Mouse (Mus musculus) cerebellum, postnatal 4 days (tissue): ENCODE results near the gene Samd8.

ENCODE experiments used
- DNase-seq, 2 experiments: peaks; one replicate each; pipeline ENCODE4 v3.0.0; 2022; ENCODE audit warnings: low spot score in 2 of 2, mixed read lengths in 1 of 2

Samd8 gene

DNA sequence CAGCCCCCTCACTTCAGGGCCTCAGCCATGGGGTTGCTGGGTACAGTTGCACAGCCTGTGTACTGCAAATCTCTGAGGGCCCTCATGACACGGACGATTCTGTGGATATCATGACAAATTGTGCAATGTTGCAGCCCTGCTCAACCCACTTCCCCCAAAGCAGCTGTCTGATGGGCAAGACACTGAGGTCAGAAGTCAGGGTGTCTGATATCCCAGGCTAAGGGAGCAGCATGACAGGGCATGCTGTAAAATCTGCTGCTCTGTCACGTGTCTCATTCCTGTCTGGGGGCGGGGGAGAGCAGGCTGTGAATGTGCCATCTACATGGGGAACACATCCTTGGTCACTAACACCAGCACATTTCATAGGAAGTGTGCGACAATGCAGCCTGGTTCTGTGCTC, 5.2 kb upstream of the Samd8 start:
- no peak for DNase-seq

DNA sequence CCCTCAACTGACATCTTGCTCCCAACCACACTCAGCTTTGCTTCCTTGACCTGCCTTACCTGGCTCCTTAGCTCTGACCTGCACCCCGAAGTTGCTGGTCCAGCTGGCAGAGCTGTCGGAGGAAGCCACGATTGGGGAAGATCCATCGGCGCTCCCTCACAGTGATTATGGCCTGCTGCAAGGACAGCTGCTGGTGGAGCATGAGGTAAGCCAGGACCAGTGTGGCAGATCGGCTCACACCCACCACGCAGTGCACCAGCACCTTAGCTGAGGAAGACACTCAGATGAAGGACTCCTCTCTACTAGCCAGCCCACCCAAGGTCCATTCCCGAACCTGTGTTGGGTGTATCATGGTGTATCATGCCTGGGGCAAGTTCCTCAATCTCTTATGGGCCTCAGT, 4.1 kb upstream of the Samd8 start:
- no peak for DNase-seq

DNA sequence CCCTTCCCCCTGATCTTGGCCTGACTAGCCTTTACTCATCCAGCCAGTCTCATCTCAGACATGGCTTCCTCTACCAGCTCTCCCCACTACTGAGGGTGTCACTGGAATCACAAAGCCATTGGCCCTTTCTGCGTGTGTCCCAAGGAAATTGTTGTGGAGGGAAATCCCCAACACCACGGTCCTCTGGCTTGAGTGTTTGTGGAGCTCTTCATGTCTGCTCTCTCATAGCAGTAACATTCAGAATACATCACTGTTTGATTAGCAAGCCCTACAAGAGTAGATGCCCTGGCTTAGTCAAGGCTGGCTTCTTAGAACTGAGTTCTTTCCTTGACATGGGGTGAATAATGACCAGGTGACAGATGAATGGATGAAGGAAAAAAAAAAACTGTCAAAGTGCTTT, 3.5 kb upstream of the Samd8 start:
- no peak for DNase-seq

DNA sequence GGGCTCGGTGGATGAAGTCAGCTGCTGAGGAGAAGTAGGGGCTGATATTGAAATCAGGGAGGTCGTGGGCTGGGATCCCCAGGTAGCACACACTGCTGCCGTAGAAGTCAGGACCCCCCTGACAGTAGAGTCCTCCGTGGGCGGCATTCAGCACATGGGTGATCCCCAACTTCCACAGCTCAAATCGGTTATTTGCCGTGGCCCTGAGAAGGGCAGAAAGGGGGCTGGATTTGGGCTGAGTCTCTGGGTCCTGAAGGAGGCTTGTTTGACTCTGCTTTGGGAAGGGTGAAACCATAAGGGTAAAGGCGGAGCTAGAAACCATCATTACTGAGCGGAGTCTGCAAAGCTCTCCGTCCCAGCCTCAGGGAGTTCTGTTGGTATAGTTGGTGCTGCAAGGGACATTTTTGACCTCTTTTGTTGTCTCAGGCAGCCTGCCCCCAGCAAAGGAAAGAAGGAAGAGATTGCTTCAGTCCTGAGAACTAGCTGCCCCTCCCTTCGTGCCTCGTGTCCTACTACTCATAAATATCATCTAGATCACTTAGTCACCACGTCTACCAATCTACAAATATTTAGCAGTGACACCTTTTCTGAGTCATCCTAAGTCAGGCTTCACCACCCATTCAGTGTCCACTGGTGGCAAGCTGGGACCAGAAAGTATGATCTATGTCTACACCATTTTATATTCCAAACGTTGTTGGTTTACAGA, 2.7 kb upstream of the Samd8 start:
- no peak for DNase-seq

DNA sequence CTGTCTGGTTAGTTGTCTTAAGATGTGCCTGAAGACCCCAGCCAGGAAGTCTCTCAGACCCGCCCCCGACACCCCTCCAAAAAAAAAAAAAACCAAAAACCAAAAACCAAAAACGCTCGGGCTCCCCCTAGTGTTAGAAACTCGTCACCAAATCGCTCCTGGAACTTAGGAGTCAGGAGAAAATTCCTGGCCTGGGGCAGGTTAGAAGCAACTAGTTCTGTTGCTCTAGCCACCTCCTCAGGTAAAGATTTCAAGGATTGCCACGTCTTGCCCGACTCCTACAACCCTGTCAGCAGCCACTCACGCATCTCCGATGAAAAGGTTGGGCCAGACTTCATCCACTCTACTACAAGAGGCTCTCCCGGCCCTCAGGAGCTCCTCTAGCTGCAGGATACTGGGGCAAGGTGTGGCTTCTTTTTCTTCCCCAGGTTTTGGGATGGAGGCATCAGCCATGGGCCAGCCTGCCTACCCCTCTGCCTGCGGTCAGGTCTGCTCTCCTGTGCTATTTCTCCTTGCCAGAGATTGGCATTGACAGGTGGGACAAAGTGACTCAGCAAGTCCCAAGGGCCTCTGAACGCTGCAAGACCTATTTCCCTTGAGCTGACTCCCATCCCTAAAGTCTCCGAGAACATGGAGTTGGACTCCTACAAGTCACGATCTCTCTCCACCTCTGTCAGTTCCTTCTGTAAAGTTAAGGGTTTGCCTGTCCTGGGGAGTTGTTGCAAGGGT, 2.0 kb upstream of the Samd8 start:
- peak in 1 of 2 experiments; percentile 57 for DNase-seq

DNA sequence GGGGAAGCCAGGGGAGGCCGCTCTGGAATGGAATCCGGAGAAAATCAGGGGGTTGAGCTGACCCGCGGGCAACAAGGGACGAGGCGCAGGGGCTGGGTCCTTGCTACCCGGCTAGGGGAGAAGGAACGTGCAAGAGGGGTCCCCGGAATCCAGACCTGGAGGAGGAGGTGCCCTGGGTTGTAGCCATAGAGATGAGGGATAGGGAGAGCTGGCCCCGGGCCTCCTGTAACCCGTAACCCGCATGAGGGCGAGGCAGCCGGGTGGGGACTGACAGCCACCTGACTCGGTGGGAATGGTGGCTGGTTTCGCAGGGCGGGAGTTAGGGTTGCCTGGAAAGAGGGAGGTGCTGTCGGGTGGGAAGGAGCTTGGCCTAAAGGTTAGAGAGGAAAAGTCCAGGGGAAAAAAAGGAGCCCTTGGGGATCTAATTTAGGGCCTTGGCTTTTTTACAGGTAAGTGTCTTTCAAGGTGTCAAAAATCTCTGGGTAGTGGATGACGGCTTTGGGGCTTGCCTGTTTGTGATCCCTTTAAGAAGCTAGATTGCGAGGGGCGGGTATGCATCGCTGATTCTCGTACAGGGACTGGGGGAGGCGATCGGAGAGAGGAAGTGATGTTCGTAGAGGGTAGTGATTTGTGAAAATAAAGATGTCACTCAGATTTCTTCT, 681 bp downstream of the Samd8 start, which contains the start of gene Dusp13:
Gene Dusp13 (minus strand): TSS at position 301 of the 662 bp plus-strand sequence.
- peak in 1 of 2 experiments; percentile 52 for DNase-seq

DNA sequence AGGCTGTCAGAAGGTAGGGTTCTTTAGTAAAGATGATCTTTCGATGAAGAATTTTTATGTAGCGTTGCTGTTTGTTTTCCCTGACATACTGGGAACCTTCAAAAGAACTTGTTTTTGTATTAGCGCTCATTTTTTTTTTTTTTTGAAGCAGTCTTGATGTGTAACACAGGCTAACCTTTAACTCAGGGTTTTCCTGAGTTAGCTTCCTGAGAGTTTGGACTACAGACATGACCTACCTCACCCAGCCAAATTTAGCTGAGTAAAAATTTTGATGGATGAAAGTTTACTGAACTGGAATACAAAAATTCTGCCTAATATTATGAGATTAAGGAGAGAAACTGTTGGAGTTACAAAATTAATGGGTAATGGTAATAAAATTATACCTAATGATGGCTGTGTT, 2.1 kb downstream of the Samd8 start:
- no peak for DNase-seq

DNA sequence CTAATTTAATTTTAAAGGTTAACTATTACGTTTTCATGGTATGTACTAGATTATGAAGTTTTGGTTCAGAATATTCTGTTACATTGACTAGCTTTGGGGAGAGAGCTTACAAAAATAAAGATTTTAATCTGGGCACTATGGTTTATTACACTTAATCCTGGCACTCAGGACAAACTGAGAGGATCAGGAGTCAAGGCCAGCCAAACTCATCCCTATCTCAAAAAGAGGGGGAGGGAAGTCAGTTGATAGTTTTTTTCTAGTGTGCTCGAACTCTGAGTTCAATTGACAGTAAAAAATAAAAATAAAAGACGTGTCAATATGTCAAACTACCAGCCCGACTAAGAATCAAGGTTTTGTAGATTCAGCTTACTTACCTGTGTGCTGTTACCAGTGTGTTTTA, 3.0 kb downstream of the Samd8 start:
- no peak for DNase-seq

DNA sequence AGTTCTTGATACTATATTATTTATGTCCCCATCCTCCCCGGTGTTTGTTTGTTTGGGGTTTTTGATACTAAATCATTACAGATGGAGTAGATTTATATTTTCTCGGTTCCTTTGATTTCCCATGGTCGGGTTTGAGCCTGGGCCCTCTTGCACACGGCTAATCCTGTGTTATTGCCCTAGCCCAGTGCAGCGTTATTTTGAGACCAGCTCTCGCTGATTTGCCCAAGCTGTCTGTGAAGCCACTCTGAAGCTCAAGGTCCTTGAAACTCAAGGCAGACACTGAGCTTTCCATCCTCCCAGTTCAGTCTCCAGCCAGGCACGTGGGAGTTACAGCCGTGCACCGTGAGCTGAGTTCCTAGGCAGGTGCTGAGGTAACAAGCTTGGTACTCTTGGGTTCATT, 11.2 kb downstream of the Samd8 start:
- DNase-seq, result no peak

DNA sequence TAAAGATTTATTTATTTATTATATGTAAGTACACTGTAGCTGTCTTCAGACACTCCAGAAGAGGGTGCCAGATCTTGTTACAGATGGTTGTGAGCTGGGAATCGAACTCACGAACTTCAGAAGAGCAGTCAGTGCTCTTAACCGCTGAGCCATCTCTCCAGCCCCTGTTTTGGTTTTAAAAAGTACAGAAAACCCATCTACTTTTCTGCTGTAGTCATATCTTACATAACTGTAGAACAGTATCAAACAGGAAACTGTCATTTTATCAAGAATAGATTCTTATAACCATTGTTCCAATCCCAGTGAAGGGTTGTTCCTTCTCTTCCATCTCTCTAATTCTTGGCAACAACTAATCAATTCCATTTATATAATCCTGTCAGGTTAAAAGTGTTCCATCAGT, 13.4 kb downstream of the Samd8 start:
- no peak for DNase-seq

DNA sequence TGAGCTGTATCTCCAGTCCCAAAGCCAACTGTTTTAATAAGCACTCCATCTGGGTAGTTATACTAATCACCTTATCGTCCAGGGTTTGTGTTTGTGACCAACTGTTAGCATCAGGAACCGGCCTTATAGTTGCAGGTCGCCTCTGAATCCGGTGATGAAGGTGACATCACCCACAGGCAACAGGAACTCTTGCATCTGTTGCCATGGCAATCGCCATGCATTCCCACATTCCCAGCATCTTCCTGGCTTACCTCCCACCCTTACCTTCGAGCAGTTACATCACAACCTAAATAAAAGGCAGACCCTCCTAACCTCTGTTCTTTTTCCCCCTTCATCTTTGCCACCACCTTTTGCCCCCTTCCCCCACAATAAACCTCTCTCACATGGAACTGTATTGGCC, 14.3 kb downstream of the Samd8 start:
- no peak for DNase-seq

DNA sequence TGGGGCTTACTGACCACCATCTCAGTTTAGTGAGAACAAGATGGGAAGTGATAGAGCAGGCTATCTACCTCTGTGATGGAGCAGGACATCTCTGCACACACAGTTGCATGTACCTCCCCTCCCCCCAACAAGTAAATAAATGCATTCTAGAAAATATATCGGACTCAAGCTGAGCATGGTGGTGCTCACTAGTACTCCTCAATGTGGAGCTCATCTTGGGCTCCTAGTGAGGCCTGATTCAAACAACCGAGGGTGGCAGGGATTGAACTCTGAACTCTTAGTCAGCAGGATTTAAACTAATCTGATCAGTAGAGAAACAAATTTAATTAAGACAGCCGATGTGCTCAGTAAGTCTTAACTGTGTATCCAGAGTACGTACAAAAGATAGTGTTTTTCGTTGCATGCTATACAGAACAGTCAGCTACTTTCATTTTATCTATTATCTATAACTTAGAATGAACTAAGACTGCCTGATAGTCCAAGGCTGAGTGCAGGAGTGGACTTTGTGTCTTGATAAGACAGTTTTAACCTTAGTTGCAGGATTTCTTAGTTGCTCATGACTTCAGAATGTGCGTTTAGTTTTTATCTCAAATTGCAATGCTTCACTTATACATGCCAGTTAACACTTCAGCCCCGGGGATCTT, 15.5 kb downstream of the Samd8 start:
- no peak for DNase-seq

DNA sequence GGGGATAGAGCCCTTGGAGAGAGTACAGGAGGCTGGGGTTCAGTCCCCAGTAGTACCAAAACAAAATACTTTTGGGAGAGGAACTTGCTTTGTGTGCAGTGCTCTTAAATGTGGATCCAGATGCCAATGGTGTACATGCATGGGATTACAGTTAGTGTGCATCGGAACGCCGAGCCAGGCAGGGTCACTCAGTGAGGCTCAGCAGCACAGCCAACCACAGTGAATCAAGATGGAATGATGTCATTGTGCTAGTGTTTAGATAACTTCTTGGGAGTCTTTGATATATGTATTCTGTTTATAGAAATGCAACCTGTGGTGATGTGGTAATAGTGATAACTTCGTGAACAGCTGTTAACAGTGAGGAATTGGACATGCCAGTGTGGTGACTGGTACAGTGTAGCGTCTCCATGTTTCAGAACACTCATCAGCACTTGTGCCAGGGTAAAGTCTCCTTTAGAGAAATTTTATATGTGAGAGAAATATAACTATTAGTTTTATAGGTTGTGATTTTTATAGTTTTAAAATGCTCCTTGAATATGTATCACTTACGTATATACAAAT, 16.1 kb downstream of the Samd8 start:
- no peak for DNase-seq

DNA sequence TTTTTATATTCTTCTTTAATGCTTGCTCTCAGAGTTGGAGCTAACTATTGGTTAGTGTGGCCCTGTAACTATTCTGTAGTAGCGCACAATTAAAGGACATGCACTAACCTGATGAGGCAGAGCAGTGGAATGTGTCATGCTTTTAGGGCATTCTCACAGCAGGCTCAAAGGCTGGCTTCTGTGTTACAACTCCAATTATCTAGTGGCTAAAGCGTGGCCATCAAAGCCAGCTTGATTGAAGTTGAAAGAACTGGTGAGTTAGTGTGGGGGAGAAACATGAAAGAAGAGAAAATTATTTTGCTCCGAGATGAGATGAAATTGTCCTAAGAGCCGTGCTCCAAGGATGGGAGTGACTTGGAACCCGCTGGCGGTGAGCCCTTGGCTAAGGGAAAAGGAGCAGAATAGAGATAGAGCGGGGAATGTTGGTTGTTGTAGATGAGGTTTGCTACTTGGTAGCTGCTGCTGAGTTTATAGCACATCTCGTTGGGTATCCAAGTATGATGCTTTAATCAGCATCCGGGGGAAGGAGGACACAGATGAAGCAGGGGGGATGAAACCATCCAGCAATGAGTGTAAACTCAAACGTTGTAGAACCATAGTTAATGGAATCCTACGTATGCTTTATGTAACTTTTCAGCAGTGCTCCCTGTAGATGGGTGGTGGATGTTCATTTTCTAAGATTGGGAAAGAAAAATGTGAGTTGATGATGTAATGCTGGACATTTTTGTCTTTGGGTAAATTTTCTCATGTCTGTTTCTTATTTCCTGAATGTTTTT, 22.4 kb downstream of the Samd8 start:
- DNase-seq, result no peak

DNA sequence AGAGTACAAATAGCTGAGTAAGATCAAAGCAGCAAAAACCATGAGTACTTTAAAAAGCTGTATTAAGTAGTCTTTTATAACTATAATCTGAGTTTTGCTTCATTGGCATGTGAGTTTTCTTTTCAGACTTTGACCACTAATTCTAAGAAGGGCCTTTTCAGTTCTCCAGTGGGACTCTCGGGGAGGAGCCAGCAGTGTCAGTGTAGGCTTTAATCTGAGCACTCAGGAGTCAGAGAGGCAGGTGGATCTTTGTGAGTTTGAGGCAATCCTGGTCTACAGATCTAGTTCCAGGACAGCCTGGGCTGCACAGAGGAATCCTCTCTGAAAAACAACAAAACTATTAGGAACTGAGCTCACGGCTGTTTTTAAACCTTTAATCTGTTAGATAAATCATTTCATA, 23.6 kb downstream of the Samd8 start:
- DNase-seq, result no peak

DNA sequence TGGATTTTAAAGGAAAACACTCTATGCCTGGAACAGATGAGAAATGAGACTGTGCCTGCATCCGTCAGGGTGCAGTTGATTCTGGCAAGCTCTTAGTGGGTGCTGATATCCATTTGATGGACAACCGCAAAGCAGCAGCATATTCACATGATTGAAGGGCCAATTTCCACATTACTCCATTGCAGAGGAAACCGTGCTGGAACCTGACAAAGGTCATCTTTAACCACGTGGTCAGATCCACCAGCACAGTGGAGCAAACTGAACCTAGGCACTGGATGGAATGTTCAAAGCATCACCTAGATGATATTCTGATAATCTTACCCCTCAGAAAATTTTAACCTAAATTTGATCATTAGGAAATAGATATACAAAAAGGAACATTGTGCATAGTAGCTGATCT, 25.9 kb downstream of the Samd8 start:
- DNase-seq, result no peak

DNA sequence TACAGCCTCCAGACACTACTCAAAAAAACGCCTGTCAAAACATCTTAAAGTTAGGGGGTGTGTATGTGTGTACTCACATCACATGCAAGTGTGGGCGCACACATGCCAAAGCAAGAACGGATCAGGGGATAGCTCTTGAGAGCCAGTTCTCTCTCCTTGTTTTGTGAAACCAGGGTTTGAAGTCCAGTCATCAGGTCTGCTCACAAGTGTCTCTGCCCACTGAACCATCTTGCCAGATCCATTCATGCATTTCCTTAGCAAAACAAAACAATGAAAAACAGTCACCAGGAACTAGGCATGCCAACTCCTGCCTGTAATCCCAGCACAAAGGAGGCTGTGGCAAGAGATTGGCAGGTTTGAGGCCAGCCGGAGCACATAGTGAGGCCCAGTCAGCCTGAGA, 36.2 kb downstream of the Samd8 start:
- DNase-seq, result no peak

DNA sequence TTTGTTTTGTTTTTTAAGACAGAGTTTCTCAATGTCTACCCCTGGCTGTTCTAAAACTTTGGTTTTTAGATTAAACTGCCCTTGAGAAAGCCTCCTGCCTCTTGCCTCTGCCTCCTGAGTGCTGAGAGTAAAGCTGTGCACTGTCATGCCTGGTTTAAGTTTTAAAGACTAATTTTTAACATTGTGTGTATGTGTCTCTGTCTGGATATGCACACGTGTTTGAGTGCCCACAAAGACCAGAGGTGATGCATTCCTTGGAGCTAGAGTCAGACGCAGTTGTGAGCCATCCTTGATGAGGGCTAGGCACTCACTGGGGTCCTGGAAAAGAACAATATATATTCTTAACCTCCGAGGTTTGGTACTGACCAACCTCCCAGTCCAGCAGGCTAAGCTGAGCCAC, 37.0 kb downstream of the Samd8 start:
- no peak for DNase-seq

DNA sequence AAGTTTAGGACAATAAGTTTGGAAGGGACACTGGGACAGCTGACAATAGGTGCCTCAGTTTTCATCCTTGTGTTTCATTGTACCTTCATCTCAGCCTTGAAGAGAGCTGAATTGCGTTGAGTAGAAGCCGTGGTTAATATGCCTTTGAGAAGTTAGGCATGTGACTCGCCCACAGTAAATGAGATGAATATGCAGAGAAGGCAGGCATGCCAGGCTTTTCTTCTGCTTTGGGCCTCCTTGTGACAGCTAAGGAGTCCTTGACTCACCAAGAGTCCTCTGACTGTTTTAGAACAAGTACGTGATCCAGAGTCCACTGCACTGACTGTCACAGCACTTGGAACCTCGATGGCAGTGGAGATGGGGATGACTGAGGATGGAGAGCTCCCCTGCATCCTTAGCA, 37.8 kb downstream of the Samd8 start:
- no peak for DNase-seq

DNA sequence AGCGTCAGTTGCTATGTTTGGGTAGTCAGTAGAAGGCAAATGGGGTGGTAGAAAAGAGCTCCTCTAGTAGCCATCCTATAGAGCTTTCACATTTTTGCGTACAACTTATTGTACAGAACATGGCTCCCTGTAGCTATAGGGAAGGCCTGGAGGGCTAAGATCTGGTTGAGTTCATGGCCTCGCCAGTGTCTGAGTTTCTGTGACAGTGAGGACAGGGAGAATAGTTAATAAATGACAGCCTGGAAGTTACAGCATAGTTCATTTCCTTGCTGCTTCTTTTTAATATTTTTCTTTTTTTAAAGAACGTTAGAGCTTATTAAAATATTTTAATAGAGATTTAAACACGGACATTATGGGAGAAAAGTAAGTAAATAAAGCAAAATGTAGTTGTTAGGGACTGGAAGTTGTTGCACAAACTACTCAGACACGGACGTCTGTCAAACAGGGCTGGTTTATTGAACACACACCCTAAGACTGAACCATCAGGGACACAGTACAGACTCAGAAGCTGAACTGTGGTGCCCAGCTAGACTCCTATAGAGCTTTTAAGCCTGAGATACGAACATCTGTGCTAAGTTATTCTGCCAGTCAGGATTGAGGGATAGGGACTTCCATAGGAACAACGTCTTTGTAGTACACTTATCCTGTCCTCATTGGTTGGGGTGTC, 40.4 kb downstream of the Samd8 start:
- DNase-seq, result no peak

DNA sequence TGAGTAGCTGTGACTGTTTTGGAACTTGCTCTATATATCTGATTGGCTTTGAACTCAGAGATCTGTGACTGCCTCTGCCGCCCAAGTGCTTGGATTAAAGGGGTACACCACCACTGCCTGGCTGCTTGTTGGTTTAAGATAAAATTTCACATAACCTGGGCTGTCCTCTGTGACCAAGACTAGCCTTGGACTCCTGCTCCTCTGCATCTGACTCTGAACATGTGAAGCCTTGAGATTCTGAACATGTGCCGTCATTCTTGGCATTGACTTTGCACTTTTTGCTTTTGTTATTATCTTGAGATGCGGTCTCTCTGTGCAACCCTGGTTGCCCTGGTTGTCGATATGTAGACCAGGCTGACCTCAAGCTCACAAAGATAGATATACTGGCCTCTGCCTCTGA, 41.4 kb downstream of the Samd8 start:
- DNase-seq, result no peak
